Mouse (Mus musculus) sigmoid colon, adult 10 weeks (tissue): Measurements from ENCODE around the gene Fbxo39. TPM values are rescaled to one million over a fixed set of nuclear protein-coding genes. Genes with fewer than 3 reads are reported as not detected.

Experiments used
- polyA plus RNA-seq: library from polyadenylated mRNA; stranded (reverse); fragments of 350-450 nt; fragmentation: Illumina TruSeq; extraction: RNeasy Lipid Tissue Mini Kit (QIAGEN cat#74804); gene quantifications from one replicate; pipeline ENCODE4 v1.2.3, GENCODE M21; 2014; ENCODE audit warnings: low read depth, low replicate concordance

The Fbxo39 gene
- polyA plus RNA-seq = not detected

GRCm38 (mm10) chr11:72314151-72314895 lies at the start of gene Fbxo39:
TSS of gene Fbxo39 (plus strand) at chr11:72314444.

GRCm38 (mm10) chr11:72266960-72267560 lies 47.2 kb upstream of the Fbxo39 start, which contains the start of gene Slc13a5:
TSS of gene Slc13a5 (minus strand) at chr11:72267222.

GRCm38 (mm10) chr11:72301334-72301733 lies 12.9 kb upstream of the Fbxo39 start, which contains the start of gene Xaf1:
TSS of gene Xaf1 (plus strand) at chr11:72301629.

GRCm38 (mm10) chr11:72362347-72362741 lies 48.1 kb downstream of the Fbxo39 start, which contains the start of gene Tekt1:
TSS of gene Tekt1 (minus strand) at chr11:72362442.

Other genes starting within 250 kb of the Fbxo39 start
- gene Pitpnm3, start 178.7 kb upstream of the Fbxo39 start, polyA plus RNA-seq = 3.4 TPM
- gene Gm43951, start 107.6 kb upstream of the Fbxo39 start, polyA plus RNA-seq = not detected
- gene 4933427D14Rik, start 107.0 kb upstream of the Fbxo39 start, polyA plus RNA-seq = 12.1 TPM
- 195 TPM for gene Txndc17, start 106.9 kb upstream of the Fbxo39 start, polyA plus RNA-seq
- 15.8 TPM for gene Med31, start 98.9 kb upstream of the Fbxo39 start, polyA plus RNA-seq
- gene Slc13a5, start 47.2 kb upstream of the Fbxo39 start, polyA plus RNA-seq = not detected
- gene Xaf1, start 12.8 kb upstream of the Fbxo39 start, polyA plus RNA-seq = 48.8 TPM
- not detected for gene Tekt1, start 48.0 kb downstream of the Fbxo39 start, polyA plus RNA-seq
- gene Smtnl2, start 97.3 kb downstream of the Fbxo39 start, polyA plus RNA-seq = 0.57 TPM
- gene Ggt6, start 121.1 kb downstream of the Fbxo39 start, polyA plus RNA-seq = 1.6 TPM
- gene Mybbp1a, start 126.9 kb downstream of the Fbxo39 start, polyA plus RNA-seq = 14.2 TPM
- 0.66 TPM for gene Spns2, start 175.5 kb downstream of the Fbxo39 start, polyA plus RNA-seq
- not detected for gene Spns3, start 236.1 kb downstream of the Fbxo39 start, polyA plus RNA-seq